Mouse (Mus musculus) thymus, postnatal 10 days (tissue): Measurements from ENCODE around the gene Pik3ca.
A peak's percentile ranks its signal among the peaks of the same experiment; 100 is the strongest.

ENCODE experiments used
- DNase-seq, 2 experiments: peaks; one replicate each; pipeline ENCODE4 v3.0.0; 2021; ENCODE audit warnings: low spot score in 2 of 2

Pik3ca gene

DNA sequence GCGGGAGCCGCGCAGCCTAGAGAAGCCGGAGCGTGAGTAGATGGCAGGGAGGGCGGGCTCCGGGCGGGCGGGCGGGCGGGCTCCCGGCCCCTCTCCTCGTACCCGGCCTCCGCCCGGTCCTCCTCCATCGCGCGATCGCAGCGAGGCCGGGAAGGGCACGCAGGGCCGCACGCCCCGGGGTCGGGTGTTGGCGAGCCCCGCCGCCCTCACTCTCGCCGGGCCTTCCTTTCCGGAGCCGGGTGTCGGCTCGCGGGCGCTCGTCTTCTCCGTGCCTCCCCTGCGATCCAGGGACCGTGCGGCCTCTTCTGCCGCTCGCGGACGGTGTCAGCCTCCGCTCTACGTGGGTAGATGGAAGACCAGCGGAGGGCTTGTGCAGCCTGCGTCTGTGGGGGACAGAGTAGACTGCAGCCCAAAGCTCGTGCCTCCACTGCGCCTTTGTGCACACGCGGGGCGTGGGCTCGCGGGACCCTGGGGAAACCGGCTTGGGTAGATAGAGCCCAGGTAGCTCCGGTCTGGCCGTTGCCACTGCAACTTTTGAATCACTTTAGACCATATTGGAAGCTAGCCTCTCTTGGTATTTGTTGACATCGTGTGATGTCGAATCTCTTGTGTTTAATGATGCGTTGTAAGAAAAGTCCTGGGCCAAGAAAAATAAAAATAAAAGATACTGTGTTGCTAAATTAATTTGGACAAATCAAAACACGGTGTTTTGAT lies at the start of gene Pik3ca:
TSS of gene Pik3ca (plus strand) at position 211 of the 714 bp plus-strand sequence.
- DNase-seq: peak; percentile 50 to 58

GRCm38 (mm10) chr3:32347881-32348280 lies 49.6 kb upstream of the Pik3ca start:
- DNase-seq: no peak

GRCm38 (mm10) chr3:32361221-32361620 lies 36.2 kb upstream of the Pik3ca start:
- DNase-seq: no peak

DNA sequence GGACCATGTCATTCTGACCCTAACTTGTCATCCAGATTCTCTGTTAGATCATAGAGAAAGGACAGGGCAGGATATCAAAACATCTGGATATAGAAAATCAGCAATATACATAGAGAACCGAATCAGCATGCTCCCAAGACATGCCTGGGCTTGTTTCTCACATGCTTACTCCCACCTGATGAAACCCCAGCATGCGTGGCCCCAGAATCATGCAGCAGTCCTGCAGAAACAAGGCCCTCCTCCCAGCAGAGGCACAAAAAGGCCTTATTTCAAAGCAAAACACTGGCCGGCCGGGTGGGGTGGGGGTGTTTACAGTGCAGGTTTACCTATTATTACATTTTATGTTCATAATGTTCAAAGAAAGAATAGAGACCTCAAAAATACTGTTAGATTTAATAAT lies 33.3 kb upstream of the Pik3ca start:
- DNase-seq: no peak

DNA sequence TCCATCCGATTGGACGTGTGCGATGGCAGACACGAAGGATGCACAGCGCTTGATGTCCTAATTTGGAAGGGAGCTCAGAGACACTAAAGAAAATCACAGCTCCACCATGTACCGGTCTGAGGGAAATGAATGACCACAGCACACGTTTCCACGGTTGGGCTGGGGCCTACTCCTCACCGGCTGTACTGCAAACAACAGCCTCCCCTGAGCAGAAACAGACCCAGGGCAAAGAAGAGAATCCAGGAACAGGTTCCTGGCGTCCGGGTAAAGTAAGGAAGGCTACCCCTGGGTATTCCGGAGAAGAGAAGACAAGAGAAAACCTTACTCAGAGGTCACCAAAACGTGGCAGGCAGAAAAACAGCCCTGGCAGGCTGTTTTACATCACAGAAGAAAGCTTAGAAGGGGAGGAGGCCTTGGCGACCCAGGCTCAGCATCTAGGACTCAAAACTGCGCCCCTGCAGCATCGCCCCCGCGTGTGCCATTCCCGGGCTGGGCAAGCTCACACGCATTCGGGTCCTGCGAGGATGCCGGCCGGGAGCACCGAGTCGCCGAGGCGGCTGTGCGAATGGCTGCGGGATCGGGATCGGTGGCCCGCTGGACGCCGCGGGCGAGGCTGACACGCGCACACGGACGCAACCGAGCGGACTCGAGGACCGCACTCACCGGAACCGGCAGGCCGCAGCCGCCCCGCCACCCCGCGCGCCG lies 32.5 kb upstream of the Pik3ca start:
- DNase-seq: peak in 1 of 2 experiments; percentile 34

GRCm38 (mm10) chr3:32365546-32366245 lies 31.8 kb upstream of the Pik3ca start, which contains the start of gene Zmat3:
Gene Zmat3, minus strand, starts transcription at chr3:32366014.
- peak; percentile 80 to 88 for DNase-seq

GRCm38 (mm10) chr3:32366246-32366734 lies 31.2 kb upstream of the Pik3ca start:
- no peak for DNase-seq

GRCm38 (mm10) chr3:32367516-32367915 lies 30.0 kb upstream of the Pik3ca start:
- no peak for DNase-seq

DNA sequence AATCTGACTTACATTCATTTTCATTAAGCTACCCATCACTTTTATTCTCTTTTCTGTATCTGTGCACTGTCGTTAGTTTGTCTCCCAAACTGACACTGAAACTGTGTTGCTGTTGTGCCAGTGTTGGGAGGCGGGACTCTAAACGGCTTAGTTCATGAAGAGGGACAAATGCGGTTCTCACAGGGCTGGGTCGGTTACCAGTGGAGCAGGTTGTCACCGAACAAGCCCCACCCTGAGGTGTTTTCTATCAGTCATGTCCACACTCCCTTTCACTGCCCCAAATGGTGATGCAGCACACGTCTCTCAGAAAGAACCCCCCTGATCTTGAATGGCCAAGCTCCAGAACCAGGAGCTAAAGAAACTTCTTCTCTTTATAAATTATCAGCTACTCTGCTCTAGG lies 25.5 kb upstream of the Pik3ca start:
- DNase-seq: no peak

- no peak for DNase-seq
Measured at GRCm38 (mm10) chr3:32372470-32372869, 25.0 kb upstream of the Pik3ca start.

DNA sequence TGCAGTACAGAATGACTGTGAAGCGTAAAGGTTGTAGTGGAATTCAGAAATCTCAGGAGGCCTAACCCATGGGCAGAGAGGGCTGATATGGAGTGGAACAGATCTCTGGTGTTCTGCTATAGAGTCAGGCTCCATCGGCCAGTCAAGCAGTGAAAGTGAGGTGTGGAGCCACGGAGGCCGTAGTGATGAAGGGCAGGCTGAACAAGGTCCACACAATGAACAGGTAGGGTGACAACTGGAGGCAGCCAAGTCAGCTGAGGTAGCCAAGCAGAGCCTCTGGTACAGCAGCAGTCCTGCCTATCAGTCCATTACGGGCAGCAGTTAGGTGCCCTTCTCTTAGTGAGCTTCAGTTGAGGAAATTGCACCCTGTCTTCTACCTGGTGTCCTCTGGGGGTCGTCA lies 24.2 kb upstream of the Pik3ca start:
- DNase-seq: no peak

DNA sequence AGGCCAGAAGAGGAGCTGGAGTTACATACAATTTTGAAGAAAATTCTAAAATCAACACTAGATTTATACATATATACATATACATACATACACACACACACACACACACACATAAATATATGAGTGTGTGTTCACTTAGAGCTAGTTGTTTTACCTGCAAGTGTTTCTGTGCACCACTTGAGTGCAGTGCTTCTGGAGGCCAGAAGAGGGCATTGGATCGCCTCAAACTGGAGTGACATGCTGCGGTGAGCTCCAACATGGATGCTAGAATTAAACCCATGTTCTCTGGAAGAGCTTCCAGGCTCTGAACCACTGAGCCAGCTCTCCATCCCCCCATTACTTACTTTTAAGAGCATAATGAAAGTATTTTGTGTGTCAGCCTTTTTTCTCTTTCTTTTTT lies 17.6 kb upstream of the Pik3ca start:
- peak in 1 of 2 experiments; percentile 33 for DNase-seq

GRCm38 (mm10) chr3:32381556-32381955 lies 15.9 kb upstream of the Pik3ca start:
- no peak for DNase-seq

- no peak for DNase-seq
Measured at GRCm38 (mm10) chr3:32392841-32393240, 4.6 kb upstream of the Pik3ca start.

GRCm38 (mm10) chr3:32393986-32394385 lies 3.5 kb upstream of the Pik3ca start:
- DNase-seq: no peak

- DNase-seq: peak; percentile 34 to 54
Measured at GRCm38 (mm10) chr3:32395771-32396551, 1.5 kb upstream of the Pik3ca start.

DNA sequence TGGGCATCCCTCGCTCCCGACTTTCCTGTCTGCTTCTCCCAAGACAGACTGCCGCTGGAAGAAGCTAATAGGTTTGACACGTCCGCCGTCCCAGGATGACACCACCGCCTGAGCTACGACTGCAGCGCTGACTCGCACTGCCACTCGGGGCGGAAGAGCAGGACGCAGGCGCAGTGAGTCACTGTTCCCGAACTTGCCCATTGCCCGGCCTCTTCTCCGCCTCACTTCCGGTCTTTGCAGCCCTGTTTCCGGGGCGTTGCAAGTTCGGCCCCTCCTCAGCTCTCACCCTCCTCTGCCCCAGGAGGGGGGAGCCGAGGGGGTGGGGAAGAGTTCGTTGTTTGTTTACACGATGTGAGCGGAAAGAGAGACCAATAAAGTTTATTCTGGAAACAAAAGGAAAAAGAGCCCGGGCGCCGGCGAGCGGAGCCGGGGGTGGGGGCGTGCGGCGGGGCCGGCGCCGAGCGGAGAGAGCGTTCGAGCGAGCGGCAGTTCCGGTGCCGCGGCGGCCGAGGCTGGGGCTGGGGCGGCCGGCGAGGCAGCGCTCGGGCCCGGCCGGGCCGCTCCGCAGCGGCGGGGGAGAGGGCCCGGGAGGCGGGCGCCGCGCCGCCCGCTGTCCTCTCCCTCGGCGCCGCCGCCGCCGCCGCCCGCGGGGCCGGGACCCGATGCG lies 544 bp upstream of the Pik3ca start:
- DNase-seq: peak; percentile 95 to 97

DNA sequence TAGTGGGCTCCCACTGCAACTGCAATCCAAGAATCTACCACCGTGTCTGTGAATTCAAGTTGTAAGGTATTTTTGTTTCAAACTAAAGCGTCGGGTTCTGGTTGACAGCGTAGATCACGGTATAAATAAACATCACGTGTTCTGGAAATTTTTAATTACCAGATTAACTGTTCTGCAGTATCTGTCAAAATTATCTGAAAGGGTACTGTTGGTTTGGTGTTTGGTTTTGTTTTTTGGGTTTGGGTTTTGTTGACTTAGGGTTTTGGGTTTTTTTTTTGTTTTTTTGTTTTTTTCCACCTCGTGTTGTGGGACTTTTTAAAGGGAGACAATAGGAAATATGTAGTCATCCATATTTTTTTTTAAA lies 686 bp downstream of the Pik3ca start:
- no peak for DNase-seq

GRCm38 (mm10) chr3:32398623-32399022 lies 1.2 kb downstream of the Pik3ca start:
- DNase-seq: no peak

DNA sequence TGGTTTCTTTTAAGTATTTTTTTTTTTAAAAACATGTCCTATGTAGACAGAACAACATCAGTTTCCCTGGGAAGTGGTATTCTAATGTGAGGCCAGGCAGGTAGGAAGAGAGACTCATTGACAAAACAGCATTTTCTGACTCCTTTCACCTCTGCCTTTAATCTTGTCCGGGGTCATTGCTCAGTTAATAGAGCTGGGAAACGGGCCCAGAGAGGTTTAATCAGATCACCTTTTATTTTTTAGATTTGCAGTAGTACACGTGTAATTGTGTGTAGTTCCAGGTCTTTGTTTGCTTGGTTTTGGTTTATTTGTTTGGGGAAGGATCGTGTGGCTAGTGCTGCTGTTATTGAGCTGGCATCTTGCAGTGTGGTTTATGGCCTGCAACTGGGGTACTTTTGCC lies 1.9 kb downstream of the Pik3ca start:
- DNase-seq: no peak

DNA sequence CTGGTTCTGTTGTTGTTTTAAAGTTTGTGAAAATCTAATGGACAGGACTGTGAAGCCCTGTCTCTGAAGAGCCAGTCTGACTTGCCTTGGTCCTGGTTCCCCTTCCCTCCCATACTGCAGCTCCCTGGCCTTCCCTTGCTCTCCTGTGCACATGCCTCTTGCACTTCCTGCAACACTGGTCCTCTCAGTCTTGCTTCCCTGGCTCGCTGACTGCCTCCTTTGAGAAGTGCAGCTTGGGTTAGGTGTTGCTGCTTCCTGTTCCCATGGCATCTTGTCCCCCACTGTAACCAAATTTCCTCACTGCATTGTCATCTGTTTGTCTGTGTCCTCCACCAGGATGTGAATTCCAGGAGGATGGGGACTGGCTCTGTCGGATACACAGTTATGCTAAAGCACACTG lies 2.5 kb downstream of the Pik3ca start:
- DNase-seq: no peak
